8 mouse cellular contexts compared by ENCODE assay signal in the genomic region with DNA sequence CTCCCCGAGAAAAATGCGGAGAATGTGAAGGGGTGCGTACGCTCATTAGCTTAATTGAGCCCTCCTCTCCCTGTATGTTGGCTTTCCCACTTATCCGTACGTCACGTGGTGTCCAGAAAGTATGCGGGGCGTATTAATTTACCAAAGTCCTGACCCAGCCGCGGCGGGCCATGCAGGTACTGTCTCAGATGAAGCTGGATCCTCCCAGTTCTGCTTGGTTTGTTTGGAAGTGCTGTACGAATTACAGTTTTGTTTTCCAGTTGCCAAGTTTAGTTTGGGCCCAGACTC. TPM values are rescaled to one million over a fixed set of nuclear protein-coding genes. Genes with fewer than 3 reads are reported as not detected.
A peak's percentile ranks its signal among the peaks of the same experiment; 100 is the strongest.
DNase-seq lines count a peak whose midpoint lies in the region; ATAC-seq lines count a peak whose summit lies in the region.

No protein-coding gene starts in this region.

- peaks cover 19% of the 10 kb centered on the region for H3K36me3 ChIP-seq in heart, embryonic 12.5 days
- H3K36me3 ChIP-seq in kidney, embryonic 16.5 days (ENCODE audit: insufficient read depth, low read length): peaks cover 7% of the 10 kb centered on the region

- 0 out of 2 replicates have a peak overlapping the region, but pooled peaks have one; percentile 14 for H3K9ac ChIP-seq in heart, embryonic 12.5 days
- no peak overlapping the region; the same call in 1 of the 2 replicates for H3K9ac ChIP-seq in kidney, embryonic 16.5 days (replicated peaks; ENCODE audit: low read length)

- peak overlapping the region; percentile 50 for H3K4me2 ChIP-seq in heart, embryonic 12.5 days
- peak overlapping the region; percentile 28 for H3K4me2 ChIP-seq in kidney, embryonic 16.5 days (replicated peaks; ENCODE audit: low read depth, low read length)

- no peak for ATAC-seq in heart, embryonic 12.5 days (ENCODE audit: insufficient number of reproducible peaks, low FRiP score)
- ATAC-seq in kidney, embryonic 16.5 days (ENCODE audit: low FRiP score, low TSS enrichment): peak; percentile 14; the same call in 1 of the 2 replicates

- 43% methylated on average over 13 of the region's 13 CpGs for WGBS in heart, embryonic 12.5 days
- WGBS in kidney, embryonic 16.5 days: 23% methylated on average over 13 of the region's 13 CpGs

- H3K9me3 ChIP-seq in heart, embryonic 12.5 days (replicated peaks): no peaks in the 10 kb centered on the region
- H3K9me3 ChIP-seq in kidney, embryonic 16.5 days (ENCODE audit: low read length): no peaks in the 10 kb centered on the region

- peak overlapping the region; percentile 1; the same call in 1 of the 2 replicates for H3K4me3 ChIP-seq in heart, embryonic 12.5 days
- no peak overlapping the region for H3K4me3 ChIP-seq in kidney, embryonic 16.5 days (ENCODE audit: low read length)

- no peaks in the 10 kb centered on the region for H3K27me3 ChIP-seq in heart, embryonic 12.5 days (replicated peaks)
- no peaks in the 10 kb centered on the region for H3K27me3 ChIP-seq in kidney, embryonic 16.5 days (ENCODE audit: insufficient read depth, low read length)

- peak overlapping the region; percentile 85 for H3K27ac ChIP-seq in heart, embryonic 12.5 days (ENCODE audit: poor library complexity, severe bottlenecking)
- H3K27ac ChIP-seq in kidney, embryonic 16.5 days (ENCODE audit: low read length): peak overlapping the region; percentile 77

- DNase-seq in heart, postnatal 36 days: no peak
- DNase-seq in ZHBTc4 (ENCODE audit: low read depth, low spot score): peak; percentile 80
- peak; percentile 40 for DNase-seq in lung, postnatal 14 days
- DNase-seq in frontal cortex, postnatal 10 days (ENCODE audit: low spot score in 2 of 2): no peak
- no peak for DNase-seq in ovary, adult 18-20 months (ENCODE audit: low spot score)
- no peak for DNase-seq in left cerebral cortex, adult 18-20 months (ENCODE audit: low spot score in 2 of 2)

- peaks cover 76% of the 10 kb centered on the region for H3K4me1 ChIP-seq in heart, embryonic 12.5 days (replicated peaks)
- H3K4me1 ChIP-seq in kidney, embryonic 16.5 days (ENCODE audit: insufficient read depth, low read length): peaks cover 73% of the 10 kb centered on the region

- intact Hi-C loops in heart, postnatal 36 days (cut with DNase I): no loop called here

RNA-seq across cellular contexts. Expression of gene Wsb2, which starts 3.1 kb away (rescaled TPM):
- polyA plus RNA-seq in heart, embryonic 12.5 days (2016; fragmentation: Nextera tagmentation; extraction: Ambion mirVana): 94.4 and 96.8 TPM in 2 replicates
- 100 to 1,000 TPM in 1 of 2 experiments, 10 to 100 TPM in 1; 97.1 to 104 TPM for total RNA-seq in heart, postnatal 36 days (2021)
- 45.7 and 69.7 TPM in 2 replicates for polyA plus RNA-seq in kidney, embryonic 16.5 days (2015; fragmentation: Nextera tagmentation; extraction: Ambion mirVana)
- 100 to 1,000 TPM; 305 to 313 TPM for total RNA-seq in left cerebral cortex, adult 18-20 months (2021)

RNA-seq across cellular contexts. Expression of gene Rfc5, which starts 28.7 kb away (rescaled TPM):
- 61.2 and 63.0 TPM in 2 replicates for polyA plus RNA-seq in heart, embryonic 12.5 days (2016; fragmentation: Nextera tagmentation; extraction: Ambion mirVana)
- 1 to 10 TPM; 2.7 to 5.2 TPM for total RNA-seq in heart, postnatal 36 days (2021)
- 114 and 128 TPM in 2 replicates for polyA plus RNA-seq in kidney, embryonic 16.5 days (2015; fragmentation: Nextera tagmentation; extraction: Ambion mirVana)
- 10 to 100 TPM; 13.0 to 18.8 TPM for total RNA-seq in left cerebral cortex, adult 18-20 months (2021)

RNA-seq across cellular contexts. Expression of gene Vsig10, which starts 41.3 kb away (rescaled TPM):
- polyA plus RNA-seq in heart, embryonic 12.5 days (2016; fragmentation: Nextera tagmentation; extraction: Ambion mirVana): 8.4 and 9.0 TPM in 2 replicates
- 10 to 100 TPM; 10.3 to 12.3 TPM for total RNA-seq in heart, postnatal 36 days (2021)
- polyA plus RNA-seq in kidney, embryonic 16.5 days (2015; fragmentation: Nextera tagmentation; extraction: Ambion mirVana): 14.6 and 17.1 TPM in 2 replicates
- total RNA-seq in left cerebral cortex, adult 18-20 months (2021): 1 to 10 TPM; 1.8 to 2.2 TPM

RNA-seq across cellular contexts. Expression of gene Ksr2, which starts 53.6 kb away (rescaled TPM):
- 0.15 and 0.17 TPM in 2 replicates for polyA plus RNA-seq in heart, embryonic 12.5 days (2016; fragmentation: Nextera tagmentation; extraction: Ambion mirVana)
- total RNA-seq in heart, postnatal 36 days (2021): under 1 TPM in 1 of 2 experiments, not detected in 1; 0.11 TPM
- polyA plus RNA-seq in kidney, embryonic 16.5 days (2015; fragmentation: Nextera tagmentation; extraction: Ambion mirVana): 0.37 and 0.78 TPM in 2 replicates
- 10 to 100 TPM; 33.2 to 35.2 TPM for total RNA-seq in left cerebral cortex, adult 18-20 months (2021)

Comparison
In these comparisons a context has a peak if more than half of its experiments do, and no peak if none do; other contexts are left out.
1. DNase-seq: peak in ZHBTc4 (single experiment) and lung, postnatal 14 days (single experiment); none in heart, postnatal 36 days (0 of 2), frontal cortex, postnatal 10 days (0 of 2), ovary, adult 18-20 months (single experiment) and left cerebral cortex, adult 18-20 months (0 of 2).